Mouse (Mus musculus) A20 (cell line): ENCODE data around the gene Sowaha.
"Not testable (repeated sequence)": the region's sequence is repeated elsewhere in the genome, so short reads cannot be mapped to it uniquely, and the experiment has no call there.

ENCODE experiments used
- DNase-seq: peaks from one replicate; pipeline ENCODE4 v3.0.0-alpha.2; 2011; ENCODE audit warnings: low read depth, low spot score

The Sowaha gene

GRCm38 (mm10) chr11:53436338-53436737 lies 43.7 kb downstream of the Sowaha start:
- no peak for DNase-seq

GRCm38 (mm10) chr11:53435504-53435903 lies 44.6 kb downstream of the Sowaha start:
- DNase-seq, result no peak

GRCm38 (mm10) chr11:53433057-53433456 lies 47.0 kb downstream of the Sowaha start:
- no peak for DNase-seq

- DNase-seq, result no peak
Observed at GRCm38 (mm10) chr11:53431347-53432056, 48.6 kb downstream of the Sowaha start.

GRCm38 (mm10) chr11:53430670-53431346 lies 49.3 kb downstream of the Sowaha start, which contains the start of the genes Uqcrq and Gdf9:
Gene Uqcrq (minus strand): TSS chr11:53430831.
Gene Gdf9 (plus strand): TSS chr11:53431023.
- DNase-seq, result peak; percentile 100

- DNase-seq, result no peak
Observed at GRCm38 (mm10) chr11:53430300-53430669, 49.8 kb downstream of the Sowaha start.

- DNase-seq, result peak; percentile 39
Observed at GRCm38 (mm10) chr11:53429182-53429581, 50.9 kb downstream of the Sowaha start.

- no peak for DNase-seq
Observed at GRCm38 (mm10) chr11:53428716-53429057, 51.4 kb downstream of the Sowaha start.

GRCm38 (mm10) chr11:53427993-53428715 lies 51.9 kb downstream of the Sowaha start:
- no peak for DNase-seq

GRCm38 (mm10) chr11:53426914-53427313 lies 53.2 kb downstream of the Sowaha start:
- not testable (repeated sequence) for DNase-seq
